Mouse (Mus musculus) heart, embryonic 14.5 days (tissue): Measurements from ENCODE around the gene Adamtsl3. TPM values are rescaled to one million over a fixed set of nuclear protein-coding genes. Genes with fewer than 3 reads are reported as not detected.

Experiments
- ATAC-seq: fragments of 200-750 bp; cut with Nextera tagmentation; 2 replicates; pipeline ENCODE4 v1.8.0; 2017; ENCODE audit warnings: low read depth, moderate TSS enrichment; ENCODE audit not compliant: insufficient number of reproducible peaks, insufficient read depth, low FRiP score
- H3K27ac ChIP-seq, 2 experiments: fragments of 200-500 bp in 1 of 2; fragments of 300-500 bp in 1 of 2; sonication (generic) in 1 of 2; replicated peaks in 1 of 2; 2 replicates each; pipeline ENCODE4 v1.5.1; 2012 to 2014; ENCODE audit warnings: low read depth in 2 of 2, low read length in 2 of 2, control low read depth in 1 of 2, mild to moderate bottlenecking in 1 of 2, mixed read lengths in 1 of 2; ENCODE audit not compliant: control insufficient read depth in 1 of 2, insufficient read depth in 1 of 2
- H3K27me3 ChIP-seq: fragments of 300-500 bp; sonication (generic); 2 replicates; pipeline ENCODE4 v1.6.1; 2014; ENCODE audit warnings: mild to moderate bottlenecking, low read length, control low read depth; ENCODE audit not compliant: control insufficient read depth, insufficient read depth
- H3K36me3 ChIP-seq: fragments of 300-500 bp; sonication (generic); 2 replicates; pipeline ENCODE4 v1.6.1; 2014; ENCODE audit warnings: mild to moderate bottlenecking, control low read depth, low read length, mixed read lengths; ENCODE audit not compliant: control insufficient read depth, insufficient read depth
- H3K4me1 ChIP-seq, 2 experiments: fragments of 200-500 bp in 1 of 2; fragments of 300-500 bp in 1 of 2; sonication (generic) in 1 of 2; 2 replicates each; pipeline ENCODE4 v1.6.1; 2012 to 2014; ENCODE audit warnings: low read length in 2 of 2, control low read depth in 1 of 2, mixed read lengths in 1 of 2; ENCODE audit not compliant: control insufficient read depth in 2 of 2, insufficient read depth in 2 of 2
- H3K4me2 ChIP-seq: fragments of 300-500 bp; sonication (generic); 2 replicates; pipeline ENCODE4 v1.6.1; 2014; ENCODE audit warnings: mild to moderate bottlenecking, low read length
- H3K4me3 ChIP-seq, 2 experiments: fragments of 200-500 bp in 1 of 2; fragments of 300-500 bp in 1 of 2; sonication (generic) in 1 of 2; 2 replicates each; pipeline ENCODE4 v1.5.1; 2012 to 2014; ENCODE audit warnings: low read length in 2 of 2, mild to moderate bottlenecking in 2 of 2, control low read depth in 1 of 2, low read depth in 1 of 2, moderate library complexity in 1 of 2; ENCODE audit not compliant: control insufficient read depth in 1 of 2, insufficient read depth in 1 of 2
- H3K9ac ChIP-seq: fragments of 300-500 bp; sonication (generic); 2 replicates; pipeline ENCODE4 v1.6.1; 2014; ENCODE audit warnings: mild to moderate bottlenecking, low read length
- H3K9me3 ChIP-seq: fragments of 300-500 bp; sonication (generic); 2 replicates; pipeline ENCODE4 v1.6.1; 2016; ENCODE audit warnings: low read length, control low read depth; ENCODE audit not compliant: control insufficient read depth
- WGBS: fragments of 180-500 bp; shearing (Covaris S2); extraction: QIAGEN DNeasy Blood & Tissue Kit; methylation state at CpG from one replicate; pipeline ENCODE4 v1.1.7; 2014; 5-methylcytosine and 5-hydroxymethylcytosine counted together
- polyA plus RNA-seq: library from polyadenylated mRNA; unstranded; fragments of >200 nt; fragmentation: Nextera tagmentation; extraction: Ambion mirVana; gene quantifications from 2 replicates; pipeline ENCODE4 v1.2.1, GENCODE M21; 2014

Gene Adamtsl3
- polyA plus RNA-seq, 1 experiment from 2014 or later, result 2.7 TPM

DNA sequence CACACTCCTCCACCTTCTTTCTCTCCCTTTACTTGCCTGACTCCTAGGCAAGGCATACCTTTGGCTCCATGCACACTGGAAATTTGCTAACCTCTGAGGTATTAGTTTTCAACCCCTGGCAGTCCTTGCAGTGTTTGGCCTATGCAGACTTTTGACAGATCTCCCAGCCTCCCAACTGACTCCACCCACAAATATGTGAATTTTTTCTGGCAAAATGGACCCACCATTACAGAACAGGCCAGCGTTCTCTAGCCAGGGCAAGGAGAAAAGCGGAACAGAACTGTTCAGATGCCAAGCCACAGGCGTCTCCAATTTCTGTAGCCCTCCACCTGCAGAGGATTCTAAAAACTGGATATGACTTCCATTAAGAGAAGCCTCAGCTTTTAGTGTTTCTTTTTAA lies 244.5 kb downstream of the Adamtsl3 start:
- no peak overlapping the region for H3K4me3 ChIP-seq
- H3K27ac ChIP-seq, result no peak overlapping the region
- no peaks in the 10 kb centered on the region for H3K27me3 ChIP-seq
- no peak for ATAC-seq
- H3K4me2 ChIP-seq, result no peak overlapping the region
- no peak overlapping the region for H3K9ac ChIP-seq
- WGBS, result 87% methylated on average over 3 of the region's 3 CpGs
- H3K36me3 ChIP-seq, result no peaks in the 10 kb centered on the region
- no peaks in the 10 kb centered on the region for H3K9me3 ChIP-seq
- no peaks in the 10 kb centered on the region for H3K4me1 ChIP-seq

DNA sequence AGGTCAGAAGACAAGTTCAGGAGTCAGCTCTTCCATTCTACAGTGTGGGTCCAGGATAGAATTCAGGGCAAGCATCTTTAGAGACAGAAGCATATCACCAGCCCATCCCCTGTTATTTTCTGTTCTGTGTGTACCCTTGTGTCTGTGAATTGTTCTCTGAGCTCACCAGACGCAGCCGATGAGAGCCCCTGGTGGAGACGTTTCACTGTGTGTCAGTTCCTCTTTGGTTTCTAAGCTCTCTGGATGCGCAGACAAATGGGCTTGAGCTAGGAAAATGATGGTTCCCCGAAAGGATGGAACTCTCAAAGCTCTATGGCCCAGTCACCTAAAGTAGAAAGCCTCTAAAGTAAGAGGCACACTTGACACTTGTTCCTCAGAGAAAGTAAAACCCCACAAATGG lies 246.3 kb downstream of the Adamtsl3 start:
- no peak for ATAC-seq
- Histone ChIP-seq H3K27me3 (no peaks in the 10 kb centered on the region), H3K27ac (no peak overlapping the region), H3K9ac (no peak overlapping the region), H3K4me3 (no peak overlapping the region), H3K4me1 (no peaks in the 10 kb centered on the region), H3K4me2 (no peak overlapping the region), H3K36me3 (no peaks in the 10 kb centered on the region), H3K9me3 (no peaks in the 10 kb centered on the region)
- WGBS, result 65% methylated on average over 5 of the region's 5 CpGs

DNA sequence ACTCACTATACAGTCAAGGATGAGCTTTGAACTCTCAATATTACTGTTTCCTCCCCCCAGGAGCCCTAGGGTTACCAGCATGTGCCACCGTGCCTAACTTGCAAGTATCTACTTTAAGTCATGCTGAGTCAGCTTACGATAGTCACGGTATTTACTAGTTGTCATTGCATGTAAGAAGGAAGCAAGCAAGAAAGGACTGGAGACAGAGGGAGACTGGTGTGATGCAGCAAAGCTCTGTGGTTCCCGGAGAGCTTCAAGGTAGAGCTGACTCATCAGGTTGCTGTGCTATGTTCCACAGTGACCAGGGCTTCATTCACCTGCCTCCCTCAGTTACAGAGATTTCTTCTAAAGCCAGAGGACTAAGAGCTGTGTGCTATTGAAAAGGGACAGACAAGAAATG lies 247.0 kb downstream of the Adamtsl3 start:
- no peak overlapping the region for H3K4me3 ChIP-seq
- no peaks in the 10 kb centered on the region for H3K4me1 ChIP-seq
- H3K4me2 ChIP-seq, result no peak overlapping the region
- no peak overlapping the region for H3K27ac ChIP-seq
- no peaks in the 10 kb centered on the region for H3K27me3 ChIP-seq
- H3K9ac ChIP-seq, result no peak overlapping the region
- no peaks in the 10 kb centered on the region for H3K9me3 ChIP-seq
- no peak for ATAC-seq
- WGBS, result 76% methylated on average over 4 of the region's 4 CpGs
- H3K36me3 ChIP-seq, result no peaks in the 10 kb centered on the region

DNA sequence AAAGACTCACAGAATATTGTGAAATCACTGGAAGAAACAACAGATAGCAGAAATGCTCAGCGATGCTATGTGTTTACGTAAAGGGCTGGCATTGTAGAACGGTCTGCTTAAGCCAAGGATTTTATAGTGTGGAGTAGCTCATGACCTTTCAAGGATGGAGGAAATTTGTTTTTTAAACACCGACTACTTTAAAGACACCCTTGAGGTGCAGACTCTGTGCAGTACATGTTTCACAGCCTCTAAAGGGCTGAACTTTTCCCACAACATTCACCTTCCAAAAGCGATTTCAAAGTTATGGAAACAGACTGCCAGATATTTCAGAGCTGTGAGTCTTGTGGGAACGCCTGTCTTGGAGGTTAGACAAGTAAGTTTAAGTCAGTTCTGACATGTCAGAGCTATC lies 255.4 kb downstream of the Adamtsl3 start:
- H3K4me2 ChIP-seq, result no peak overlapping the region
- no peak for ATAC-seq
- no peaks in the 10 kb centered on the region for H3K9me3 ChIP-seq
- H3K9ac ChIP-seq, result no peak overlapping the region
- H3K4me3 ChIP-seq, result no peak overlapping the region
- no peak overlapping the region for H3K27ac ChIP-seq
- 82% methylated on average over 6 of the region's 6 CpGs for WGBS
- no peaks in the 10 kb centered on the region for H3K36me3 ChIP-seq
- no peaks in the 10 kb centered on the region for H3K27me3 ChIP-seq
- H3K4me1 ChIP-seq, result no peaks in the 10 kb centered on the region

DNA sequence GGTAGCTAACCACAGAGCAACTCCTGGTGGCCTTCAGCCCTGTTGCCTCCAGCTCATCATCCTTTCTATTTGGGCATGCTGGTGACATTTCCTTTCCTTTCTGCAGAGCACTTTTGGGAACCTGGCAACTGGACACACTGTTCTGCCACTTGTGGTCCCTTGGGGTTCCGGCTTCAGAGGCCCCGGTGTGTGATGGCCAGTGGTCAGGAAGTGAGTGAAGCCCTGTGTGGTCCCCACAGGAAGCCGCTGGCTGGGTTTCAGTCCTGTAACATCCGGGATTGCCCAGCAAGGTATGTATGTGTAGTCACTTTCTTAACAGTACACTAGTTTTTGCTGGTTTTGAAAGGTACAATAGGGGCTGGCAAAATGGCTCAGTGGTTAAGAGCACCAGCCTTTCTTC lies 266.5 kb downstream of the Adamtsl3 start:
- Histone ChIP-seq H3K9ac (no peak overlapping the region), H3K4me2 (no peak overlapping the region), H3K27ac (no peak overlapping the region), H3K27me3 (no peaks in the 10 kb centered on the region), H3K4me1 (no peaks in the 10 kb centered on the region), H3K36me3 (no peaks in the 10 kb centered on the region), H3K4me3 (no peak overlapping the region), H3K9me3 (no peaks in the 10 kb centered on the region)
- no peak for ATAC-seq
- WGBS, result 77% methylated on average over 4 of the region's 4 CpGs

DNA sequence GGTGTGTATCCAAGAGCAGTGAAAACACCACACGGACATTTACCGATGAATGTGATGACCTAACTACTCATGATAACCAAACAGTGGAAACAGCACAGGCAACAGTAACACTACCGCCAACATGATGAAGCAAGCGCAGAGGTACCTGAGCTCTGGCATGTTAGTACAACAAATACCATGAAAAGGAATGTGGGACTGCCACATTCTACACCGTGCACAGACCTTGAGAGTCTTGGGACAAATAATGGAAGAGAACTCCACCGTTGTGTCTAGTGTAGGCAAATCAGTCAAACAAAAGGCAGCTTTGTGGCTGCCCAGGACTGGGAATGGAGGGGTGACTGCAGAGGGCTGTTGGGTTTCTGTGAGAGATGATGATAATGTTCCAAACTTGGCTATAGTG lies 269.9 kb downstream of the Adamtsl3 start:
- ATAC-seq, result no peak
- no peaks in the 10 kb centered on the region for H3K9me3 ChIP-seq
- WGBS, result 83% methylated on average over 6 of the region's 6 CpGs
- H3K9ac ChIP-seq, result no peak overlapping the region
- no peak overlapping the region for H3K27ac ChIP-seq
- H3K36me3 ChIP-seq, result no peaks in the 10 kb centered on the region
- H3K4me3 ChIP-seq, result no peak overlapping the region
- H3K27me3 ChIP-seq, result no peaks in the 10 kb centered on the region
- H3K4me2 ChIP-seq, result no peak overlapping the region
- no peaks in the 10 kb centered on the region for H3K4me1 ChIP-seq

DNA sequence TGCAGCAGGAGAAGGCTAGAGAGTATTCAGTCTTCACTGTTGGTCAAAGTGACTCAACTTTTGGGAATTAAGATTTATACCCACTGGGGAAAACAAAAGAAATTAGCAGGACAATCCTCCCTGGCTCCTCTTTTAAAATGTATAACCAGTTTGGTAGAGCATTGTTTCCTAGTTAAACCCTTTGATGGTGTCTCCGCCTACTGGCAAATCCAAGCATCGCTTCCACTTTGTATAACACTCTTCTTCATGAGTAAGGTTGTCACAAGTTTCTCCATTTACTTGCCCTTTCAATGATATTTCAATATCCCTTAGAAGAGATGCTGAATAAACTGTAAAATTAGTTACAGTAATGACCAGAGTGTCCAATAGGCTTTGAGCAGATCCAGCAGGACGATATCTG lies 274.1 kb downstream of the Adamtsl3 start:
- Histone ChIP-seq H3K27ac (no peak overlapping the region), H3K27me3 (no peaks in the 10 kb centered on the region), H3K4me2 (no peak overlapping the region), H3K9me3 (no peaks in the 10 kb centered on the region), H3K9ac (no peak overlapping the region), H3K4me3 (no peak overlapping the region), H3K4me1 (no peaks in the 10 kb centered on the region), H3K36me3 (no peaks in the 10 kb centered on the region)
- WGBS, result 55% methylated on average over 3 of the region's 3 CpGs
- ATAC-seq, result no peak

DNA sequence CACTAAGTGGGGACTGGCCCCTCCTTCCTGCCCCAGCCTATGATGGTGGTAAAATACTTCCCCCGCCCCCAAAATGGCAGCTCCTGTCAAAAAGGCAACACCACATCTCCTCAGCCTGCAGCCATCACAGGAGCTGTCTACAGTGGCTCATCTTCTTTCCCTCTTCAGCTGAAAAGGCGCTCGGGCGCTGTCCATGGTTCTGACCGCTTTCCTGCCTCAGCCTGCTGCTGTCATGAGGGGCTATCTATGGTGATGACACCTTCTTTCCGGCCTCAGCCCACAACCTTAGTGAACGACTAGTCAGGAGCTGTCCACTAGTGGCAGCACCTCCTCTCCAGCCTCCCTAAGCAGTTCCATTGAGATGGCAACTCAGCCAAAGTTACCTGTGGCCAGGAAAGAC lies 289.8 kb downstream of the Adamtsl3 start:
- Histone ChIP-seq H3K4me1 (no peaks in the 10 kb centered on the region), H3K27ac (no peak overlapping the region), H3K4me3 (no peak overlapping the region), H3K9me3 (no peaks in the 10 kb centered on the region), H3K4me2 (no peak overlapping the region), H3K9ac (no peak overlapping the region), H3K36me3 (no peaks in the 10 kb centered on the region), H3K27me3 (no peaks in the 10 kb centered on the region)
- WGBS, result 9% methylated on average over 7 of the region's 7 CpGs
- ATAC-seq, result no peak
